Mouse (Mus musculus): Measurements from ENCODE around the gene Scel.

- no peak for TF ChIP-seq POLR2A (IDR thresholded peaks at IDR 0.05; ENCODE audit: insufficient read length, low read depth)
- no peak for TF ChIP-seq TCF12 (IDR thresholded peaks at IDR 0.05; ENCODE audit: insufficient read depth, poor library complexity, severe bottlenecking)
- TF ChIP-seq USF1 (IDR thresholded peaks at IDR 0.05; ENCODE audit: low read depth), result no peak
- TF ChIP-seq MYOD1 (IDR thresholded peaks at IDR 0.05; ENCODE audit: control insufficient read depth in 1 of 3, insufficient read length in 2 of 3, low read depth in 2 of 3), result no peak
- TF ChIP-seq POLR2AphosphoS2 (IDR thresholded peaks at IDR 0.05; ENCODE audit: insufficient read length, low read depth), result no peak
- TF ChIP-seq CEBPB (IDR thresholded peaks at IDR 0.05; ENCODE audit: insufficient read depth, poor library complexity, severe bottlenecking), result no peak
- TF ChIP-seq MAX (IDR thresholded peaks at IDR 0.05; ENCODE audit: low read depth), result no peak
- TF ChIP-seq SRF (IDR thresholded peaks at IDR 0.05; ENCODE audit: control insufficient read depth, insufficient read length, low read depth), result no peak
Observed at GRCm38 (mm10) chr14:103652524-103652923, 139.4 kb downstream of the Scel start.
